Mouse (Mus musculus) liver, embryonic 14.5 days (tissue): ENCODE measurements around the gene Olfr248. TPM values are rescaled to one million over a fixed set of nuclear protein-coding genes. Genes with fewer than 3 reads are reported as not detected.
"Not testable (repeated sequence)": the region's sequence is repeated elsewhere in the genome, so short reads cannot be mapped to it uniquely, and the experiment has no call there.

Experiments used
- ATAC-seq: fragments of 200-750 bp; cut with Nextera tagmentation; 2 replicates; pipeline ENCODE4 v1.8.0; 2017; ENCODE audit warnings: moderate number of reproducible peaks, mild to moderate bottlenecking, moderate library complexity; ENCODE audit not compliant: insufficient read depth
- DNase-seq, 3 experiments: peaks; one replicate each; pipeline ENCODE4 v3.0.0-alpha.2; 2012 to 2013; ENCODE audit warnings: low read depth in 3 of 3, low spot score in 3 of 3
- H3K27ac ChIP-seq: fragments of 300-500 bp; sonication (generic); 2 replicates; pipeline ENCODE4 v1.5.1; 2014; ENCODE audit warnings: moderate library complexity, mild to moderate bottlenecking, control low read depth, inconsistent platforms
- H3K27me3 ChIP-seq: fragments of 300-500 bp; sonication (generic); 2 replicates; pipeline ENCODE4 v1.6.1; 2014; ENCODE audit warnings: mild to moderate bottlenecking, low read length, moderate library complexity; ENCODE audit not compliant: control insufficient read depth, insufficient read depth
- H3K36me3 ChIP-seq: fragments of 300-500 bp; sonication (generic); replicated peaks from 2 replicates; pipeline ENCODE4 v1.6.1; 2014; ENCODE audit warnings: low read depth; ENCODE audit not compliant: control insufficient read depth, insufficient read depth
- H3K4me1 ChIP-seq, 2 experiments: fragments of 200-500 bp in 1 of 2; fragments of 300-500 bp in 1 of 2; sonication (generic) in 1 of 2; replicated peaks; 2 replicates each; pipeline ENCODE4 v1.6.1; 2012 to 2014; ENCODE audit warnings: antibody characterized with exemption in 1 of 2, inconsistent platforms in 1 of 2, low read length in 1 of 2; ENCODE audit not compliant: control insufficient read depth in 2 of 2, insufficient read depth in 2 of 2
- H3K4me2 ChIP-seq: fragments of 300-500 bp; sonication (generic); 2 replicates; pipeline ENCODE4 v1.6.1; 2014; ENCODE audit warnings: low read depth, mild to moderate bottlenecking, control low read depth, moderate library complexity
- H3K4me3 ChIP-seq, 2 experiments: fragments of 200-500 bp in 1 of 2; fragments of 300-500 bp in 1 of 2; sonication (generic) in 1 of 2; 2 replicates each; pipeline ENCODE4 v1.5.1; 2012 to 2014; ENCODE audit warnings: low read depth in 2 of 2, low read length in 2 of 2, mild to moderate bottlenecking in 2 of 2, control low read depth in 1 of 2, inconsistent platforms in 1 of 2, moderate library complexity in 1 of 2; ENCODE audit not compliant: insufficient read depth in 1 of 2
- H3K9ac ChIP-seq: fragments of 300-500 bp; sonication (generic); replicated peaks from 2 replicates; pipeline ENCODE4 v1.6.1; 2014; ENCODE audit warnings: mild to moderate bottlenecking, control low read depth, moderate library complexity
- H3K9me3 ChIP-seq: fragments of 300-500 bp; sonication (generic); 2 replicates; pipeline ENCODE4 v1.6.1; 2016; ENCODE audit warnings: low read length, mixed read lengths; ENCODE audit not compliant: control insufficient read depth
- CTCF ChIP-seq: IDR thresholded peaks from 2 replicates; pipeline ENCODE4 v1.5.1; 2016; ENCODE audit warnings: antibody characterized with exemption, low read depth, control low read depth
- EP300 ChIP-seq: IDR thresholded peaks from 2 replicates; pipeline ENCODE4 v1.6.1; 2016; ENCODE audit warnings: antibody characterized with exemption, low read depth
- WGBS: fragments of 180-500 bp; shearing (Covaris S2); extraction: QIAGEN DNeasy Blood & Tissue Kit; methylation state at CpG from one replicate; pipeline ENCODE4 v1.1.7; 2014; ENCODE audit not compliant: insufficient replicate concordance; 5-methylcytosine and 5-hydroxymethylcytosine counted together
- polyA plus RNA-seq, 2 experiments: library from polyadenylated mRNA; depleted of rRNA in 1 of 2; stranded (reverse) in 1 of 2; unstranded in 1 of 2; fragments of >200 nt; fragmentation: Nextera tagmentation in 1 of 2; extraction: Ambion mirVana in 1 of 2; gene quantifications; 2 replicates each; pipeline versions ENCODE4 v1.2.1 to v1.2.3; 2012 to 2014

Olfr248 gene
- polyA plus RNA-seq (2012; rRNA removed): 0.03 TPM in 1 of 2 replicates, not detected in the other
- polyA plus RNA-seq (2014; fragmentation: Nextera tagmentation; extraction: Ambion mirVana): not detected in 2 replicates

- no peaks in the 10 kb centered on the region for H3K36me3 ChIP-seq
- 77% methylated on average over 2 of the region's 2 CpGs for WGBS
These were observed at the start of gene Olfr248 for GRCm38 (mm10) chr1:174390746-174391145. Gene Olfr248, plus strand, starts transcription at chr1:174391046.

GRCm38 (mm10) chr1:174353636-174354035, 37.2 kb upstream of the Olfr248 start:
- not testable (repeated sequence) for H3K27ac ChIP-seq, H3K27me3 ChIP-seq, H3K4me3 ChIP-seq, ATAC-seq, H3K9me3 ChIP-seq, DNase-seq, H3K4me1 ChIP-seq, H3K9ac ChIP-seq, H3K4me2 ChIP-seq, H3K36me3 ChIP-seq
- 13% methylated on average over 1 of the region's 1 CpGs for WGBS

More at GRCm38 (mm10) chr1:174390746-174391145, at the start of gene Olfr248:
- H3K4me3 ChIP-seq: no peak within 1 kb of the TSS
- no peak for TF ChIP-seq EP300
- TF ChIP-seq CTCF: no peak
- no peaks in the 10 kb centered on the region for H3K9me3 ChIP-seq
- no peak within 1 kb of the TSS for H3K4me2 ChIP-seq
- ATAC-seq (no peak), DNase-seq (no peak)
- H3K9ac ChIP-seq: no peak within 1 kb of the TSS
- H3K27ac ChIP-seq: no peak within 1 kb of the TSS
- no peaks in the 10 kb centered on the region for H3K27me3 ChIP-seq
- no peaks in the 10 kb centered on the region for H3K4me1 ChIP-seq

GRCm38 (mm10) chr1:174354640-174355039, 36.2 kb upstream of the Olfr248 start:
- Histone ChIP-seq H3K36me3 (no peaks in the 10 kb centered on the region), H3K27ac (no peak overlapping the region), H3K9me3 (no peaks in the 10 kb centered on the region), H3K4me1 (no peaks in the 10 kb centered on the region), H3K4me3 (no peak overlapping the region), H3K27me3 (no peaks in the 10 kb centered on the region), H3K9ac (no peak overlapping the region), H3K4me2 (no peak overlapping the region)
- no peak for ATAC-seq
- TF ChIP-seq EP300: no peak
- no peak for TF ChIP-seq CTCF
- WGBS: 24% methylated on average over 5 of the region's 5 CpGs
- no peak for DNase-seq

DNA sequence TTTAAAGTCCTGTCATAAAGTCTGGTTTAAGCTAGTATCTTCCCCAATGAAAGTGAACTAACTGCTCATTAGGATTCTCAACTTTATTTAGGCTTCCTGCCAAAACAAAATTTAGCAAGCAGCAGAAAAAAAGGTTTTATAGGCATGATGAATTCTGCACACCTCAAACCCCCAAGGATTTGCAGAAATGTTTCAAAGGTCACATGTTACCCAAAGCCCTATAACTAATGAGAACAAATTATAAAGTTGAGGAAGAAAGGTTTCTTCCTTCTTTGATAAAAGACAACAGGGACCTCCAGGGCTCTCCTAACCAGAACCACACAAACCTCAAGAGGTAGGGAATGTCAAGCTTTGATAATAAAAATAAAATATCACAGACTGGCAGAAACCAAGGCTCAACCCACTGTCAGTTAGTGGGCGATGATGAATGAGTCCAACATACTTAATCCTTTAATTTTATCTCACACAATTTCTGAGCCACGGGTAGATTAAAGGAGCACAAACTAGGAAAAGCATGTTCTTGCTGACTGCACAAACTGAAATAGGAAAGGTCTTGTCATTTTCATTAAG, 25.9 kb upstream of the Olfr248 start, which contains the start of gene Olfr417:
TSS of gene Olfr417 (plus strand) at position 241 of the 570 bp plus-strand sequence.
- DNase-seq (no peak), ATAC-seq (peak; percentile 56)
- TF ChIP-seq CTCF (no peak), EP300 (peak; percentile 32; the same call in 1 of the 2 replicates)
- 5% methylated on average over 2 of the region's 2 CpGs for WGBS
- Histone ChIP-seq H3K36me3 (no peaks in the 10 kb centered on the region), H3K4me1 (no peaks in the 10 kb centered on the region), H3K9me3 (no peaks in the 10 kb centered on the region), H3K4me3 (no peak within 1 kb of the TSS), H3K27ac (no peak within 1 kb of the TSS), H3K4me2 (no peak within 1 kb of the TSS), H3K9ac (no peak within 1 kb of the TSS), H3K27me3 (no peaks in the 10 kb centered on the region)

DNA sequence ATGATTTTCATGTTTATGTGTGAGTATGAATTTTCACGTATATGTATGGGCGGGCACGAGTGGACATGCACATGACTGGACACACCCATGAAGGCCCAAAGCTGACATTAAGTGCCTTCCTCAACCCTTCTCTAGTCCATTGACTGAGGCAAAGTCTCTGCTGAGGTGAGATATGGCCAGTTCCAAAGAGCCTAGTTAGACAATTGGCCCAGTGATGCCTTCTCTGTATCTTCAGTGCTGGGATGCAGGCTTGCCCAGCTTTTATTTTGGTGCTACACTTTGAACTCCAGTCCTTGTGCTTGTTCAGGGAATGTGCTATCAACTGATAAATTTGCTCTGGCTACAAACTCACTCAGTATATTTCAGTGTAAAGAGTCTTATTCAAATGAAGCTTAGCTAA, 17.0 kb upstream of the Olfr248 start:
- no peaks in the 10 kb centered on the region for H3K27me3 ChIP-seq
- 70% methylated on average over 3 of the region's 3 CpGs for WGBS
- H3K36me3 ChIP-seq: no peaks in the 10 kb centered on the region
- H3K9ac ChIP-seq: no peak overlapping the region
- H3K9me3 ChIP-seq: no peaks in the 10 kb centered on the region
- no peak overlapping the region for H3K27ac ChIP-seq
- no peaks in the 10 kb centered on the region; a peak in 1 of 4 replicates for H3K4me1 ChIP-seq
- ATAC-seq: no peak
- no peak for DNase-seq
- no peak overlapping the region for H3K4me2 ChIP-seq
- TF ChIP-seq CTCF (no peak), EP300 (no peak)
- no peak overlapping the region for H3K4me3 ChIP-seq
